Mouse (Mus musculus) left cerebral cortex, adult 11 months (tissue): ENCODE measurements around the gene Gm14819.
"Not testable (repeated sequence)": the region's sequence is repeated elsewhere in the genome, so short reads cannot be mapped to it uniquely, and the experiment has no call there.

Experiments
- DNase-seq: peaks from one replicate; pipeline ENCODE4 v3.0.0; 2022; ENCODE audit warnings: low spot score

Gene Gm14819

GRCm38 (mm10) chrX:35403883-35404282, at the start of gene Gm14819:
TSS of gene Gm14819 (plus strand) at chrX:35404183.
- DNase-seq, result not testable (repeated sequence)
